Mouse (Mus musculus) hindbrain, embryonic 11.5 days (tissue): ENCODE measurements around the gene Crb3. TPM values are rescaled to one million over a fixed set of nuclear protein-coding genes. Genes with fewer than 3 reads are reported as not detected.

Experiments used
- ATAC-seq: fragments of 200-750 bp; cut with Nextera tagmentation; 2 replicates; pipeline ENCODE4 v1.8.0; 2017; ENCODE audit warnings: mild to moderate bottlenecking, moderate TSS enrichment, moderate library complexity; ENCODE audit not compliant: low FRiP score
- DNase-seq: peaks from one replicate; pipeline ENCODE4 v3.0.0-alpha.2; 2015; ENCODE audit warnings: low spot score
- H3K27ac ChIP-seq: fragments of 300-500 bp; sonication (generic); 2 replicates; pipeline ENCODE4 v1.5.1; 2014; ENCODE audit warnings: mild to moderate bottlenecking, low read depth, low read length
- H3K27me3 ChIP-seq: fragments of 300-500 bp; sonication (generic); 2 replicates; pipeline ENCODE4 v1.6.1; 2014; ENCODE audit warnings: mild to moderate bottlenecking, low read length, moderate library complexity, mixed read lengths; ENCODE audit not compliant: control insufficient read depth, insufficient read depth
- H3K36me3 ChIP-seq: fragments of 300-500 bp; sonication (generic); 2 replicates; pipeline ENCODE4 v1.6.1; 2014; ENCODE audit warnings: mild to moderate bottlenecking, low read length, moderate library complexity, mixed read lengths; ENCODE audit not compliant: control insufficient read depth, insufficient read depth
- H3K4me1 ChIP-seq: fragments of 300-500 bp; sonication (generic); replicated peaks from 2 replicates; pipeline ENCODE4 v1.6.1; 2014; ENCODE audit warnings: low read length, mixed read lengths; ENCODE audit not compliant: control insufficient read depth, insufficient read depth
- H3K4me2 ChIP-seq: fragments of 300-500 bp; sonication (generic); replicated peaks from 2 replicates; pipeline ENCODE4 v1.6.1; 2014; ENCODE audit warnings: mild to moderate bottlenecking, low read depth, low read length
- H3K4me3 ChIP-seq: fragments of 300-500 bp; sonication (generic); 2 replicates; pipeline ENCODE4 v1.5.1; 2014; ENCODE audit warnings: low read depth, low read length
- H3K9ac ChIP-seq: fragments of 300-500 bp; sonication (generic); 2 replicates; pipeline ENCODE4 v1.6.1; 2014; ENCODE audit warnings: low read depth, low read length
- H3K9me3 ChIP-seq: fragments of 300-500 bp; sonication (generic); 2 replicates; pipeline ENCODE4 v1.6.1; 2016; ENCODE audit warnings: low read length; ENCODE audit not compliant: control insufficient read depth
- WGBS: fragments of 180-500 bp; shearing (Covaris S2); extraction: QIAGEN DNeasy Blood & Tissue Kit; methylation state at CpG from one replicate; pipeline ENCODE4 v1.1.7; 2014; 5-methylcytosine and 5-hydroxymethylcytosine counted together
- polyA plus RNA-seq: library from polyadenylated mRNA; unstranded; fragments of >200 nt; fragmentation: Nextera tagmentation; extraction: Ambion mirVana; gene quantifications from 2 replicates; pipeline ENCODE4 v1.2.1, GENCODE M21; 2014

The Crb3 gene
- polyA plus RNA-seq, 1 experiment from 2014 or later = 3.6 TPM

DNA sequence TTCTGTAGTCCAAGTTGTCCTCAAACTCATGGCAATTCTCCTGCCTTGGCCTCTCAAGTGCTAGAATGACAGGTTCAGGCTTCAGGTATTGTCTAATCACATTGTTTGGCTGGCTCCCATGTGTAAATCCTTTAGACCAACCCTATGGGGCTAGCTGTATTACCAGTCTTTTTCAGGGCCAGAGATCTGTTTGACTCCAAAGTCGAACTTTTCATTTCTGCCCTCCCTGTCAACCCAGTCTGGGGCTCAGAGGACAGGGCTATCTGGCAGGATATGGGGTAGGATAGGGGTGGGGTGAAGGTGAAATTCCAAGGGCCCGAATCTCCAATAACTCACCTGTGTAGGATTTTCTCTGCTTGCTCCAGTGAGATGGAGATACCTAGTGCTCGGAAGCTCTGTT, 2.7 kb upstream of the Crb3 start:
- H3K9ac ChIP-seq = no peak overlapping the region
- H3K4me3 ChIP-seq = no peak overlapping the region
- H3K27ac ChIP-seq = no peak overlapping the region
- no peaks in the 10 kb centered on the region for H3K36me3 ChIP-seq
- H3K4me1 ChIP-seq = no peaks in the 10 kb centered on the region; the same call in 1 of the 2 replicates
- H3K4me2 ChIP-seq = no peak overlapping the region
- no peak for ATAC-seq
- H3K27me3 ChIP-seq = peaks cover 4% of the 10 kb centered on the region; the same call in 1 of the 2 replicates
- no peak for DNase-seq
- 75% methylated on average over 3 of the region's 3 CpGs for WGBS
- no peaks in the 10 kb centered on the region for H3K9me3 ChIP-seq

DNA sequence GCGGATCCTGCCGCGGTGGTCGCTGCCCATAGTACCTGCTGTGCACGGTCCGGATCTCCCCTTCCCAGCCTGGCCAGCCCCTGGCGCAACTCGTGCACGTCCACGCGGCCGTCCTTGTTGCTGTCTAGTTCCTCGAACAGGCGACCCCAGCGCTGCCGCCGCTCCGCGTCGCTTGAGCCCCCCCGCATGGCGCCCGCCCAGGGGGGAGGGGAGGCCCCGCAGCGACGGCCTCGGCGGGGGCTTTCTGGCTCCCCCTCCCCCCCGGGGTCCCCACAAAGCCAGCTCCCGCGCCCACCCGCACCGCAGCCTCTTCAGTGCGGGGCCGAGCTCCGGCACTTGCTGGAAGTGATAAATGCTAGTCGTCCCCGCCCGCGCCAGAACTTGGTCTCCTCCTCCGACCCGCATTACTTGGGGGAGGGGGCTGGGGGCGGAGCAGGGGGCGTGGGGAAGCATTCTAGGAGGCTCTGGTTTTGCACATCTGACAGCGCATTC, 627 bp downstream of the Crb3 start, which contains the start of gene Slc25a23:
TSS of gene Slc25a23 (minus strand) at position 378 of the 492 bp plus-strand sequence.
- WGBS = 2% methylated on average over 19 of the region's 45 CpGs
- peak; percentile 84 for DNase-seq

GRCm38 (mm10) chr17:57060231-57060801, 1.4 kb downstream of the Crb3 start:
- under 1% methylated on average over 44 of the region's 44 CpGs for WGBS
- peak overlapping the region; percentile 70 for H3K27ac ChIP-seq
- no peak overlapping the region; the same call in 1 of the 2 replicates for H3K9ac ChIP-seq

More for the DNA sequence above, 627 bp downstream of the Crb3 start, which contains the start of gene Slc25a23:
- ATAC-seq = peak; percentile 77
- Histone ChIP-seq H3K4me1 (peaks cover 5% of the 10 kb centered on the region), H3K9ac (peak within 1 kb of the TSS; percentile 52), H3K4me3 (peak within 1 kb of the TSS; percentile 75), H3K4me2 (peak within 1 kb of the TSS; percentile 85), H3K9me3 (no peaks in the 10 kb centered on the region), H3K36me3 (no peaks in the 10 kb centered on the region), H3K27me3 (peaks cover 31% of the 10 kb centered on the region), H3K27ac (peak within 1 kb of the TSS; percentile 70)

DNA sequence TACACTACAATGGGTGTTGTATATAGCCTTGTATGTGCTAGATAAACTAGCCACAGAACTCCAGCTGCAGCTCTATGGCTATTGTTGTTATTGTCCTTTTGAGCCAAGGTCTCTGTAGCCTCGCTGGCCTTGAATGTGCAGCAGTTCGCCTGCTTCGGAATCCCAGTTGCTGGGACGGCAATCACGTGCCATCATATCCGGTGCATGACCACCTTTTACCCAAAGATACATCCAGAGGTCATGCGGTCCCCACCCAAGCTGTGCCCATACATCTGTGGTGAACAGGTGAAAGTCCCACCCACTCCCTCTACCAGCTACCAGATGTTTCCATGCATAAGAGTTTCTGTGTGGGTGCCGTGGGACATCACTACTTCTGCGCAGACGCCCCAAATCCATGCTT, 2.2 kb downstream of the Crb3 start:
- WGBS = 48% methylated on average over 10 of the region's 10 CpGs
- peaks cover 31% of the 10 kb centered on the region for H3K27me3 ChIP-seq
- H3K36me3 ChIP-seq = no peaks in the 10 kb centered on the region
- H3K4me1 ChIP-seq = peaks cover 5% of the 10 kb centered on the region
- H3K4me3 ChIP-seq = no peak overlapping the region; the same call in 1 of the 2 replicates
- ATAC-seq (no peak), DNase-seq (no peak)
- no peak overlapping the region for H3K27ac ChIP-seq
- H3K4me2 ChIP-seq = peak overlapping the region; percentile 85
- H3K9ac ChIP-seq = no peak overlapping the region
- no peaks in the 10 kb centered on the region for H3K9me3 ChIP-seq

More at GRCm38 (mm10) chr17:57060231-57060801, 1.4 kb downstream of the Crb3 start:
- peak overlapping the region; percentile 85 for H3K4me2 ChIP-seq
- ATAC-seq (peak; percentile 92), DNase-seq (peak; percentile 96)
- H3K27me3 ChIP-seq = peaks cover 31% of the 10 kb centered on the region
- H3K4me3 ChIP-seq = peak overlapping the region; percentile 75
- peaks cover 5% of the 10 kb centered on the region for H3K4me1 ChIP-seq
- H3K9me3 ChIP-seq = no peaks in the 10 kb centered on the region
- H3K36me3 ChIP-seq = no peaks in the 10 kb centered on the region

GRCm38 (mm10) chr17:57062011-57062521, 3.2 kb downstream of the Crb3 start:
- DNase-seq = peak; percentile 14
- Histone ChIP-seq H3K27ac (no peak overlapping the region), H3K36me3 (no peaks in the 10 kb centered on the region), H3K4me3 (peak overlapping the region; percentile 24), H3K9ac (no peak overlapping the region), H3K9me3 (no peaks in the 10 kb centered on the region), H3K4me2 (peak overlapping the region; percentile 27), H3K27me3 (peaks cover 31% of the 10 kb centered on the region), H3K4me1 (peaks cover 5% of the 10 kb centered on the region)
- ATAC-seq = no peak
- 2% methylated on average over 39 of the region's 39 CpGs for WGBS

- peak overlapping the region; percentile 27 for H3K4me2 ChIP-seq
- H3K9ac ChIP-seq = no peak overlapping the region
- ATAC-seq = no peak
- H3K4me1 ChIP-seq = peaks cover 5% of the 10 kb centered on the region
- no peak overlapping the region for H3K27ac ChIP-seq
- peak overlapping the region; percentile 24 for H3K4me3 ChIP-seq
- WGBS = under 1% methylated on average over 22 of the region's 22 CpGs
- H3K27me3 ChIP-seq = peaks cover 31% of the 10 kb centered on the region
- DNase-seq = peak; percentile 20
- no peaks in the 10 kb centered on the region for H3K36me3 ChIP-seq
- H3K9me3 ChIP-seq = no peaks in the 10 kb centered on the region
These were observed 3.6 kb downstream of the Crb3 start for GRCm38 (mm10) chr17:57062548-57062947.

DNA sequence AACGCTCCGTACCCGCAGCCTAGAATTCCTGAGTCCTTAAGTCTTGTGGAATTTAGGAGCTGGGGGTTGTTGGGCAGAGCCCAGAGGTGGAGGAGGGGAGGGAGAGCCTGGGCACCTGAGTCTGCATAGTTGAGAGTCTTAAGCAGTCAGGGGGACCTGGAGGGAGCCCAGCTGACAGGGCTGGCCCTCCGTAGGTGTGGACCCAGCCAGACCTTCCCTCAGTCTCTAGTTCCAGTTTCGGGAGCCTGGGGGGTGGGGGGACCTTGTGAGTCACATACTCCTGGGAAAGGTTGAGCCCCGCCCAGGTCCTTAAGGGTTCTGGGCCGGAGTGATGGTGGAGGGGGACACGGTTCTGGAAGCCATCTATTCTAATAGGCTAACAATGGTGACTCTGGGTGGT, 4.1 kb downstream of the Crb3 start:
- no peak for ATAC-seq
- Histone ChIP-seq H3K36me3 (no peaks in the 10 kb centered on the region), H3K4me1 (peaks cover 5% of the 10 kb centered on the region), H3K9ac (no peak overlapping the region), H3K9me3 (no peaks in the 10 kb centered on the region), H3K27me3 (peaks cover 31% of the 10 kb centered on the region), H3K4me2 (no peak overlapping the region), H3K27ac (no peak overlapping the region), H3K4me3 (no peak overlapping the region)
- WGBS = 10% methylated on average over 8 of the region's 8 CpGs
- DNase-seq = no peak

DNA sequence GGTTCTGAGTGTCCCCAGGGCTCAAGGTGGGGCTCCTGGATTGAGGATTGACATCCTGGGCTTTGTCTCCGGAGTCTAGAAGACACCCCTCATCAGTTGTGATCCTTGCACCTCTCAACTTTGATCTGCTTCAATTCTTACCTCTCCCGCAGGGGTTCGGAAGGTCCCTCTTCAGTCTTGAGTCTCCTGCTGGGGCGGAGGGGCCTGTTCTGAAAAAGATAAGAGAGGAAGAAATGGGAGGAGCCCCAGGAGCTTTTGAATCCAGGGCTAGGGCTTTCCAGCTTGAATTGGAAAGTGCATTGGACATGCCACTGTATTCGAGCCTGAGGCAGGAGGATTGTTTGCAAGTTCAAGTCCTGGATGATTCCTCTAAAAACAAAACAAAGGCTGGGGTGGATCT, 8.0 kb downstream of the Crb3 start:
- peaks cover 22% of the 10 kb centered on the region for H3K27me3 ChIP-seq
- H3K9me3 ChIP-seq = no peaks in the 10 kb centered on the region
- no peak for DNase-seq
- 57% methylated on average over 5 of the region's 5 CpGs for WGBS
- H3K4me1 ChIP-seq = peaks cover 6% of the 10 kb centered on the region
- H3K36me3 ChIP-seq = no peaks in the 10 kb centered on the region
- H3K4me3 ChIP-seq = no peak overlapping the region
- H3K4me2 ChIP-seq = no peak overlapping the region
- H3K9ac ChIP-seq = no peak overlapping the region
- ATAC-seq = no peak
- H3K27ac ChIP-seq = no peak overlapping the region

DNA sequence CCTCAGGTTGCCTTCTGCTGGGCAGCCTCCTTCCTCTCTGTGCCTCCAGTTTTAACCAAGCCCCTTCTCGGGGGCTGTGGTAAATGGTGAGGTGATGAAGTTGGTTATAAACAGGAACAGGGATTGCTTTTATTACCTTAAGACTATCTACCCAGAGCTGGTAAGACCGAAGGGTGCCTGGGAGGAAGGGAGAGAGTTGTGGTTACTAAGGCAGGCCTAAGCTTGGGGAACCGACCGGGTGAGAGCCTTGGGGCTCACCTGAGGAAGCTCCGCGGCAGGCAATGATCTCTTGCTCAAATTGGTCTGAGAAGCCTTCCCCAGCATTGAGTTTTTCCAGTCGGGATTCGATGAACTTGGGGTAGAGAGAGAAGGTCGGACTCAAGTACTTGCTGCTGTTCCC, 11.4 kb downstream of the Crb3 start:
- 0 out of 2 replicates have a peak overlapping the region, but pooled peaks have one; percentile 0 for H3K4me2 ChIP-seq
- H3K36me3 ChIP-seq = no peaks in the 10 kb centered on the region
- no peak overlapping the region for H3K27ac ChIP-seq
- no peaks in the 10 kb centered on the region for H3K9me3 ChIP-seq
- H3K9ac ChIP-seq = no peak overlapping the region
- H3K27me3 ChIP-seq = no peaks in the 10 kb centered on the region
- DNase-seq (peak; percentile 8), ATAC-seq (no peak)
- peaks cover 2% of the 10 kb centered on the region; the same call in 1 of the 2 replicates for H3K4me1 ChIP-seq
- H3K4me3 ChIP-seq = peak overlapping the region; percentile 6; the same call in 1 of the 2 replicates
- 8% methylated on average over 9 of the region's 9 CpGs for WGBS
